Mouse (Mus musculus) MEL (cell line): ENCODE results near the gene Nlrp6. TPM values are rescaled to one million over a fixed set of nuclear protein-coding genes. Genes with fewer than 3 reads are reported as not detected.

Source experiments
- DNase-seq: peaks from one replicate; pipeline ENCODE4 v3.0.0; 2011; ENCODE audit warnings: low read depth, low spot score
- H3K27ac ChIP-seq: 2 replicates; pipeline ENCODE4 v1.5.1; 2012; ENCODE audit warnings: low read depth, mild to moderate bottlenecking, control low read depth, low read length, moderate library complexity; ENCODE audit not compliant: control insufficient read depth
- H3K27me3 ChIP-seq, 2 experiments: fragments of 150-350 bp in 1 of 2; sonication (generic) in 1 of 2; 2 replicates each; pipeline ENCODE4 v1.6.1; 2012; ENCODE audit warnings: low read length in 2 of 2, mild to moderate bottlenecking in 2 of 2, improper control_type of control experiment in 1 of 2, moderate library complexity in 1 of 2; ENCODE audit not compliant: insufficient read depth in 2 of 2, control insufficient read depth in 1 of 2
- H3K36me3 ChIP-seq, 2 experiments: 2 replicates each; pipeline ENCODE4 v1.6.1; 2012 to 2014; ENCODE audit warnings: low read length in 2 of 2, improper control_type of control experiment in 1 of 2, inconsistent platforms in 1 of 2, mild to moderate bottlenecking in 1 of 2; ENCODE audit not compliant: insufficient read depth in 2 of 2, control insufficient read depth in 1 of 2
- H3K4me1 ChIP-seq, 2 experiments: fragments of 150-350 bp in 1 of 2; sonication (generic) in 1 of 2; 2 replicates each; pipeline ENCODE4 v1.6.1; 2012; ENCODE audit warnings: low read length in 2 of 2, improper control_type of control experiment in 1 of 2, mild to moderate bottlenecking in 1 of 2; ENCODE audit not compliant: insufficient read depth in 2 of 2, control insufficient read depth in 1 of 2
- H3K4me3 ChIP-seq, 2 experiments: fragments of 150-350 bp in 1 of 2; sonication (generic) in 1 of 2; 2 replicates each; pipeline ENCODE4 v1.5.1; 2012; ENCODE audit warnings: low read depth in 2 of 2, low read length in 2 of 2, mild to moderate bottlenecking in 2 of 2, moderate library complexity in 2 of 2, control low read depth in 1 of 2, improper control_type of control experiment in 1 of 2; ENCODE audit not compliant: control insufficient read depth in 1 of 2, insufficient read depth in 1 of 2
- H3K79me2 ChIP-seq: 2 replicates; pipeline ENCODE4 v1.6.1; 2012; ENCODE audit warnings: mild to moderate bottlenecking, low read length, moderate library complexity; ENCODE audit not compliant: control insufficient read depth, poor library complexity, insufficient read depth
- H3K9ac ChIP-seq: 2 replicates; pipeline ENCODE4 v1.6.1; 2012; ENCODE audit warnings: low read depth, mild to moderate bottlenecking, control low read depth, low read length, moderate library complexity; ENCODE audit not compliant: control insufficient read depth, poor library complexity, severe bottlenecking
- H3K9me3 ChIP-seq: fragments of 150-350 bp; sonication (generic); replicated peaks from 2 replicates; pipeline ENCODE4 v1.6.1; 2012; ENCODE audit warnings: mild to moderate bottlenecking, low read length, improper control_type of control experiment, moderate library complexity; ENCODE audit not compliant: insufficient read depth
- CHD1 ChIP-seq: IDR thresholded peaks from 2 replicates; pipeline ENCODE4 v1.6.1; 2012; ENCODE audit warnings: low read depth, mild to moderate bottlenecking, inconsistent platforms, low read length, improper control_type of control experiment
- CHD2 ChIP-seq: IDR thresholded peaks from 2 replicates; pipeline ENCODE4 v1.6.1; 2011; ENCODE audit warnings: low read length, improper control_type of control experiment
- CTCF ChIP-seq, 3 experiments: IDR thresholded peaks in 2 of 3; conservative IDR thresholded peaks in 1 of 3; 2 replicates each; pipeline ENCODE4 v1.5.1; 2011 to 2012; ENCODE audit warnings: low read length in 3 of 3, low read depth in 2 of 3, mild to moderate bottlenecking in 2 of 3, improper control_type of control experiment in 1 of 3, inconsistent platforms in 1 of 3, mixed read lengths in 1 of 3, moderate library complexity in 1 of 3; ENCODE audit not compliant: control insufficient read depth in 1 of 3, insufficient read depth in 1 of 3, poor library complexity in 1 of 3, severe bottlenecking in 1 of 3
- E2F4 ChIP-seq: IDR thresholded peaks from 2 replicates; pipeline ENCODE4 v1.6.1; 2011; ENCODE audit warnings: low read depth, low read length, improper control_type of control experiment, borderline replicate concordance
- EP300 ChIP-seq, 2 experiments: IDR thresholded peaks; 2 replicates each; pipeline ENCODE4 v1.6.1; 2011; ENCODE audit warnings: improper control_type of control experiment in 2 of 2, low read length in 2 of 2, low read depth in 1 of 2, mild to moderate bottlenecking in 1 of 2
- GATA1 ChIP-seq: IDR thresholded peaks from 2 replicates; pipeline ENCODE4 v1.6.1; 2011; ENCODE audit warnings: low read depth, low read length, improper control_type of control experiment
- MAFK ChIP-seq: IDR thresholded peaks from 2 replicates; pipeline ENCODE4 v1.6.1; 2011; ENCODE audit warnings: low read depth, mild to moderate bottlenecking, low read length, improper control_type of control experiment, borderline replicate concordance
- MAX ChIP-seq: IDR thresholded peaks from 2 replicates; pipeline ENCODE4 v1.6.1; 2011; ENCODE audit warnings: low read length, improper control_type of control experiment
- MXI1 ChIP-seq: IDR thresholded peaks from 2 replicates; pipeline ENCODE4 v1.6.1; 2011; ENCODE audit warnings: mild to moderate bottlenecking, low read depth, low read length, improper control_type of control experiment
- MYB ChIP-seq: IDR thresholded peaks from 2 replicates; pipeline ENCODE4 v1.6.1; 2011; ENCODE audit warnings: mild to moderate bottlenecking, low read depth, low read length, improper control_type of control experiment
- NELFE ChIP-seq: IDR thresholded peaks from 2 replicates; pipeline ENCODE4 v1.6.1; 2011; ENCODE audit warnings: low read depth, low read length, improper control_type of control experiment
- POLR2A ChIP-seq, 2 experiments: IDR thresholded peaks; 2 replicates each; pipeline ENCODE4 v1.6.1; 2011 to 2012; ENCODE audit warnings: low read length in 2 of 2, mild to moderate bottlenecking in 2 of 2, control low read depth in 1 of 2, improper control_type of control experiment in 1 of 2, low read depth in 1 of 2, moderate library complexity in 1 of 2; ENCODE audit not compliant: control insufficient read depth in 1 of 2, insufficient read depth in 1 of 2, poor library complexity in 1 of 2
- POLR2AphosphoS5 ChIP-seq: IDR thresholded peaks from 2 replicates; pipeline ENCODE4 v1.6.1; 2012; ENCODE audit warnings: low read depth, borderline replicate concordance, mild to moderate bottlenecking, inconsistent platforms, low read length, moderate library complexity, mixed read lengths
- SIN3A ChIP-seq: IDR thresholded peaks from 2 replicates; pipeline ENCODE4 v1.6.1; 2012; ENCODE audit warnings: low read length, improper control_type of control experiment, inconsistent platforms
- SMC3 ChIP-seq: IDR thresholded peaks from 2 replicates; pipeline ENCODE4 v1.6.1; 2011; ENCODE audit warnings: low read depth, low read length, improper control_type of control experiment
- TAL1 ChIP-seq: IDR thresholded peaks from 2 replicates; pipeline ENCODE4 v1.6.1; 2012; ENCODE audit warnings: mild to moderate bottlenecking, inconsistent platforms, low read length, moderate library complexity, mixed read lengths
- USF2 ChIP-seq, 2 experiments: IDR thresholded peaks; 2 replicates each; pipeline ENCODE4 v1.6.1; 2011 to 2012; ENCODE audit warnings: improper control_type of control experiment in 2 of 2, low read length in 2 of 2, borderline replicate concordance in 1 of 2, inconsistent platforms in 1 of 2, low read depth in 1 of 2, mild to moderate bottlenecking in 1 of 2; ENCODE audit not compliant: insufficient read depth in 1 of 2
- ZMIZ1 ChIP-seq: IDR thresholded peaks from 2 replicates; pipeline ENCODE4 v1.6.1; 2012; ENCODE audit warnings: low read depth, mild to moderate bottlenecking, inconsistent platforms, low read length, improper control_type of control experiment, moderate library complexity
- polyA plus RNA-seq, 2 experiments: library from polyadenylated mRNA; stranded (reverse) in 1 of 2; unstranded in 1 of 2; fragments of >175 nt in 1 of 2; fragments of >200 nt in 1 of 2; gene quantifications; 2 replicates each; pipeline versions ENCODE4 v1.2.1 to v1.2.4; 2012; ENCODE audit warnings: low replicate concordance in 2 of 2, low read depth in 1 of 2; ENCODE audit not compliant: insufficient read length in 2 of 2, insufficient read depth in 1 of 2, missing spikeins in 1 of 2
- total RNA-seq: library from RNA; depleted of rRNA; stranded (reverse); fragments of 300-350 nt; gene quantifications from 2 replicates; pipeline ENCODE4 v1.2.3, GENCODE M21; 2012

The Nlrp6 gene
- total and polyA plus RNA-seq, 3 experiments, result not detected

- DNase-seq, result no peak
- no peak for TF ChIP-seq E2F4
- TF ChIP-seq ZMIZ1, result no peak
- TF ChIP-seq POLR2A (IDR thresholded peaks at IDR 0.05; ENCODE audit: control insufficient read depth in 1 of 2, insufficient read depth in 1 of 2, low read depth in 1 of 2, low read length in 2 of 2, poor library complexity in 1 of 2), result no peak
- no peak for TF ChIP-seq TAL1
- TF ChIP-seq GATA1, result no peak
- no peak for TF ChIP-seq EP300 (IDR thresholded peaks at IDR 0.05; ENCODE audit: low read depth in 1 of 2, low read length in 2 of 2)
- no peak for TF ChIP-seq MYB
- no peak for TF ChIP-seq SMC3
- TF ChIP-seq USF2 (IDR thresholded peaks at IDR 0.05; ENCODE audit: borderline replicate concordance in 1 of 2, insufficient read depth in 1 of 2, low read depth in 1 of 2, low read length in 2 of 2), result no peak
- no peak for TF ChIP-seq CHD1
- TF ChIP-seq MAX, result no peak
- TF ChIP-seq SIN3A, result no peak
- no peak for TF ChIP-seq MXI1
- TF ChIP-seq, all 39 proteins: peak for 0
- no peaks in the 10 kb centered on the region for H3K79me2 ChIP-seq
- no peaks in the 10 kb centered on the region for H3K9me3 ChIP-seq
- no peak overlapping the region for H3K4me3 ChIP-seq
- no peaks in the 10 kb centered on the region for H3K36me3 ChIP-seq
- no peak overlapping the region for H3K9ac ChIP-seq
- H3K27me3 ChIP-seq, result peaks cover 0 to 2% of the 10 kb centered on the region in 2 experiments; a peak in 3 of 4 replicates
- H3K27ac ChIP-seq, result no peak overlapping the region
- H3K4me1 ChIP-seq, result no peaks in the 10 kb centered on the region
These were observed 50.9 kb downstream of the Nlrp6 start for GRCm38 (mm10) chr7:140971479-140972171.

- H3K36me3 ChIP-seq, result no peaks in the 10 kb centered on the region
- no peaks in the 10 kb centered on the region for H3K4me1 ChIP-seq
- TF ChIP-seq CHD2 (no peak), EP300 (IDR thresholded peaks at IDR 0.05; ENCODE audit: low read depth in 1 of 2, low read length in 2 of 2) (no peak), CTCF (IDR thresholded peaks at IDR 0.05 in 2 of 3, conservative IDR thresholded peaks at IDR 0.05 in 1 of 3; ENCODE audit: control insufficient read depth in 1 of 3, insufficient read depth in 1 of 3, low read depth in 2 of 3, low read length in 3 of 3, poor library complexity in 1 of 3, severe bottlenecking in 1 of 3) (no peak), POLR2AphosphoS5 (no peak), NELFE (no peak), MAFK (no peak), POLR2A (IDR thresholded peaks at IDR 0.05; ENCODE audit: control insufficient read depth in 1 of 2, insufficient read depth in 1 of 2, low read depth in 1 of 2, low read length in 2 of 2, poor library complexity in 1 of 2) (no peak)
- H3K79me2 ChIP-seq, result no peaks in the 10 kb centered on the region
- no peak overlapping the region for H3K4me3 ChIP-seq
- H3K9me3 ChIP-seq, result no peaks in the 10 kb centered on the region
- no peak for DNase-seq
- H3K27me3 ChIP-seq, result peaks cover 0 to 6% of the 10 kb centered on the region in 2 experiments; a peak in 3 of 4 replicates
- H3K27ac ChIP-seq, result no peak overlapping the region
- H3K9ac ChIP-seq, result no peak overlapping the region
These were observed 52.9 kb downstream of the Nlrp6 start for GRCm38 (mm10) chr7:140973396-140974165.
